Comparison of ENCODE assay signal across 21 mouse cellular contexts in genomic region chr7:51851890-51852507, GRCm38 (mm10). TPM values are rescaled to one million over a fixed set of nuclear protein-coding genes. Genes with fewer than 3 reads are reported as not detected.
DNase-seq lines count a peak whose midpoint lies in the region; ATAC-seq lines count a peak whose summit lies in the region.
"Had no signal": no experiment of that assay in that cellular context is flagged by ENCODE, and none has a peak within 500 bp of the region (broad histone marks: within the 10 kb centered on the region; RNA-seq: fewer than 3 reads in every experiment).

No protein-coding gene starts in this region.

- H3K4me3 ChIP-seq in liver, embryonic 12.5 days, result no peak overlapping the region
- no peak overlapping the region for H3K4me3 ChIP-seq in limb, embryonic 15.5 days
- no peak overlapping the region for H3K4me3 ChIP-seq in midbrain, embryonic 14.5 days (replicated peaks; ENCODE audit: low read depth, low read length)
- H3K4me3 ChIP-seq: embryonic facial prominence, embryonic 10.5 days; embryonic facial prominence, embryonic 12.5 days; forebrain, embryonic 12.5 days had no signal

- no peaks in the 10 kb centered on the region for H3K27me3 ChIP-seq in liver, embryonic 12.5 days (replicated peaks)
- H3K27me3 ChIP-seq in limb, embryonic 15.5 days, result no peaks in the 10 kb centered on the region
- no peaks in the 10 kb centered on the region for H3K27me3 ChIP-seq in midbrain, embryonic 14.5 days (ENCODE audit: control insufficient read depth, insufficient read depth, low read length)
- H3K27me3 ChIP-seq: embryonic facial prominence, embryonic 12.5 days; forebrain, embryonic 12.5 days had no signal

- ATAC-seq in frontal cortex, adult (ENCODE audit: low TSS enrichment), result peak; percentile 78
- ATAC-seq in liver, embryonic 12.5 days, result no peak
- ATAC-seq in limb, embryonic 15.5 days (ENCODE audit: insufficient number of reproducible peaks, low FRiP score, low TSS enrichment, low read depth), result no peak
- ATAC-seq in midbrain, embryonic 14.5 days (ENCODE audit: low FRiP score, low TSS enrichment), result no peak
- ATAC-seq: forebrain, embryonic 14.5 days; forebrain, embryonic 16.5 days had no signal

- peak overlapping the region; percentile 36; the same call in 1 of the 2 replicates for H3K27ac ChIP-seq in liver, embryonic 12.5 days
- H3K27ac ChIP-seq in limb, embryonic 15.5 days, result 0 out of 2 replicates have a peak overlapping the region, but pooled peaks have one; percentile 40
- no peak overlapping the region for H3K27ac ChIP-seq in midbrain, embryonic 14.5 days (replicated peaks; ENCODE audit: low read depth, low read length)
- H3K27ac ChIP-seq: embryonic facial prominence, embryonic 10.5 days; embryonic facial prominence, embryonic 12.5 days; forebrain, embryonic 12.5 days had no signal

- H3K9ac ChIP-seq in liver, embryonic 12.5 days, result no peak overlapping the region
- H3K9ac ChIP-seq in limb, embryonic 15.5 days, result no peak overlapping the region
- no peak overlapping the region for H3K9ac ChIP-seq in midbrain, embryonic 14.5 days (replicated peaks; ENCODE audit: low read length)
- H3K9ac ChIP-seq: embryonic facial prominence, embryonic 12.5 days; forebrain, embryonic 12.5 days had no signal

- peaks cover 7% of the 10 kb centered on the region for H3K36me3 ChIP-seq in liver, embryonic 12.5 days
- no peaks in the 10 kb centered on the region for H3K36me3 ChIP-seq in limb, embryonic 15.5 days
- no peaks in the 10 kb centered on the region for H3K36me3 ChIP-seq in midbrain, embryonic 14.5 days (ENCODE audit: control insufficient read depth, insufficient read depth, low read length)
- H3K36me3 ChIP-seq: embryonic facial prominence, embryonic 12.5 days; forebrain, embryonic 12.5 days had no signal

- H3K4me2 ChIP-seq in liver, embryonic 12.5 days, result no peak overlapping the region
- H3K4me2 ChIP-seq in limb, embryonic 15.5 days, result no peak overlapping the region
- H3K4me2 ChIP-seq in midbrain, embryonic 14.5 days (ENCODE audit: low read length), result no peak overlapping the region
- H3K4me2 ChIP-seq: embryonic facial prominence, embryonic 12.5 days; forebrain, embryonic 12.5 days had no signal

- 81% methylated on average over 5 of the region's 5 CpGs for WGBS in liver, embryonic 12.5 days (ENCODE audit: insufficient replicate concordance)
- 67% methylated on average over 5 of the region's 5 CpGs for WGBS in limb, embryonic 15.5 days
- WGBS in midbrain, embryonic 14.5 days, result 94% methylated on average over 5 of the region's 5 CpGs

- DNase-seq in frontal cortex, postnatal 14 days (ENCODE audit: low spot score in 2 of 2), result no peak
- no peak for DNase-seq in liver
- peak; percentile 32 for DNase-seq in brain, adult 2 months (ENCODE audit: low read depth, low spot score)
- no peak for DNase-seq in midbrain, embryonic 14.5 days
- DNase-seq in ovary, postnatal 36 days (ENCODE audit: low spot score), result no peak
- DNase-seq: adrenal gland, adult 2 months; adrenal gland, postnatal 10 days; adrenal gland, postnatal 25 days; cerebellum, adult 11-12 months; cerebellum, adult 2 months; cerebellum, adult 9-10 months; cerebellum, postnatal 10 days; cerebellum, postnatal 25 days had no signal

- no peaks in the 10 kb centered on the region for H3K9me3 ChIP-seq in liver, embryonic 12.5 days (replicated peaks)
- no peaks in the 10 kb centered on the region for H3K9me3 ChIP-seq in limb, embryonic 15.5 days
- H3K9me3 ChIP-seq in midbrain, embryonic 14.5 days (ENCODE audit: control insufficient read depth, low read length), result no peaks in the 10 kb centered on the region
- H3K9me3 ChIP-seq: embryonic facial prominence, embryonic 10.5 days; embryonic facial prominence, embryonic 12.5 days; forebrain, embryonic 12.5 days had no signal

- H3K4me1 ChIP-seq in liver, embryonic 12.5 days, result peaks cover 19% of the 10 kb centered on the region
- H3K4me1 ChIP-seq in limb, embryonic 15.5 days, result no peaks in the 10 kb centered on the region
- no peaks in the 10 kb centered on the region for H3K4me1 ChIP-seq in midbrain, embryonic 14.5 days (ENCODE audit: control insufficient read depth, insufficient read depth, low read length)
- H3K4me1 ChIP-seq: embryonic facial prominence, embryonic 10.5 days; embryonic facial prominence, embryonic 12.5 days; forebrain, embryonic 12.5 days had no signal

RNA-seq across cellular contexts. Expression of gene Gas2, which starts 9.8 kb away (rescaled TPM):
- polyA plus RNA-seq in liver, embryonic 12.5 days (2016; fragmentation: Nextera tagmentation; extraction: Ambion mirVana), result 7.1 and 9.0 TPM in 2 replicates
- 156 and 208 TPM in 2 replicates for polyA plus RNA-seq in limb, embryonic 15.5 days (2015; fragmentation: Nextera tagmentation; extraction: Ambion mirVana)
- polyA plus RNA-seq in midbrain, embryonic 14.5 days (2014; fragmentation: Nextera tagmentation; extraction: Ambion mirVana), result 13.8 and 20.9 TPM in 2 replicates

RNA-seq across cellular contexts. Expression of gene Fancf, which starts 10.1 kb away (rescaled TPM):
- polyA plus RNA-seq in liver, embryonic 12.5 days (2016; fragmentation: Nextera tagmentation; extraction: Ambion mirVana), result 14.6 and 15.2 TPM in 2 replicates
- polyA plus RNA-seq in limb, embryonic 15.5 days (2015; fragmentation: Nextera tagmentation; extraction: Ambion mirVana), result 10.0 and 15.3 TPM in 2 replicates
- polyA plus RNA-seq in midbrain, embryonic 14.5 days (2014; fragmentation: Nextera tagmentation; extraction: Ambion mirVana), result 11.6 and 12.1 TPM in 2 replicates
